Mouse (Mus musculus): ENCODE results near the gene H60b.
"Not testable (repeated sequence)": the region's sequence is repeated elsewhere in the genome, so short reads cannot be mapped to it uniquely, and the experiment has no call there.

GRCm38 (mm10) chr10:22206443-22206842 lies 48.1 kb downstream of the H60b start:
- not testable (repeated sequence) for TF ChIP-seq POLR2A (IDR thresholded peaks at IDR 0.05; ENCODE audit: insufficient read length, low read depth); MAX (IDR thresholded peaks at IDR 0.05; ENCODE audit: low read depth); USF1 (IDR thresholded peaks at IDR 0.05; ENCODE audit: low read depth); MYOG (IDR thresholded peaks at IDR 0.05; ENCODE audit: control insufficient read depth in 1 of 3, insufficient read depth in 1 of 3, insufficient read length in 2 of 3, low read depth in 2 of 3); POLR2AphosphoS2 (IDR thresholded peaks at IDR 0.05; ENCODE audit: insufficient read length, low read depth)

Measured in myocyte (in vitro differentiated cells).